Mouse (Mus musculus) forebrain, embryonic 13.5 days (tissue): ENCODE results near the gene Slc5a10. TPM values are rescaled to one million over a fixed set of nuclear protein-coding genes. Genes with fewer than 3 reads are reported as not detected.

Experiments used
- ATAC-seq: fragments of 200-750 bp; cut with Nextera tagmentation; 2 replicates; pipeline ENCODE4 v1.8.0; 2017
- H3K27ac ChIP-seq: fragments of 300-500 bp; sonication (generic); 2 replicates; pipeline ENCODE4 v1.5.1; 2015; ENCODE audit warnings: inconsistent platforms, mild to moderate bottlenecking, moderate library complexity
- H3K27me3 ChIP-seq: fragments of 300-500 bp; sonication (generic); 2 replicates; pipeline ENCODE4 v1.6.1; 2015; ENCODE audit warnings: mild to moderate bottlenecking, inconsistent platforms
- H3K36me3 ChIP-seq: fragments of 300-500 bp; sonication (generic); 2 replicates; pipeline ENCODE4 v1.6.1; 2015; ENCODE audit warnings: mild to moderate bottlenecking, inconsistent platforms; ENCODE audit not compliant: poor library complexity, severe bottlenecking
- H3K4me1 ChIP-seq: fragments of 300-500 bp; sonication (generic); 2 replicates; pipeline ENCODE4 v1.6.1; 2015; ENCODE audit warnings: inconsistent platforms
- H3K4me2 ChIP-seq: fragments of 300-500 bp; sonication (generic); 2 replicates; pipeline ENCODE4 v1.6.1; 2015; ENCODE audit warnings: inconsistent platforms, mild to moderate bottlenecking, moderate library complexity
- H3K4me3 ChIP-seq: fragments of 300-500 bp; sonication (generic); 2 replicates; pipeline ENCODE4 v1.5.1; 2015; ENCODE audit warnings: mild to moderate bottlenecking, inconsistent platforms
- H3K9ac ChIP-seq: fragments of 300-500 bp; sonication (generic); 2 replicates; pipeline ENCODE4 v1.6.1; 2015; ENCODE audit warnings: mild to moderate bottlenecking, inconsistent platforms
- H3K9me3 ChIP-seq: fragments of 300-500 bp; sonication (generic); replicated peaks from 2 replicates; pipeline ENCODE4 v1.6.1; 2016; ENCODE audit warnings: inconsistent platforms
- WGBS: fragments of 180-500 bp; shearing (Covaris S2); methylation state at CpG from one replicate; pipeline ENCODE4 v1.1.7; 2015; 5-methylcytosine and 5-hydroxymethylcytosine counted together
- polyA plus RNA-seq: library from polyadenylated mRNA; unstranded; fragments of >200 nt; fragmentation: Nextera tagmentation; extraction: Ambion mirVana; gene quantifications from 2 replicates; pipeline ENCODE4 v1.2.1, GENCODE M21; 2015

Slc5a10 gene
- polyA plus RNA-seq, 1 experiment from 2014 or later, result not detected

DNA sequence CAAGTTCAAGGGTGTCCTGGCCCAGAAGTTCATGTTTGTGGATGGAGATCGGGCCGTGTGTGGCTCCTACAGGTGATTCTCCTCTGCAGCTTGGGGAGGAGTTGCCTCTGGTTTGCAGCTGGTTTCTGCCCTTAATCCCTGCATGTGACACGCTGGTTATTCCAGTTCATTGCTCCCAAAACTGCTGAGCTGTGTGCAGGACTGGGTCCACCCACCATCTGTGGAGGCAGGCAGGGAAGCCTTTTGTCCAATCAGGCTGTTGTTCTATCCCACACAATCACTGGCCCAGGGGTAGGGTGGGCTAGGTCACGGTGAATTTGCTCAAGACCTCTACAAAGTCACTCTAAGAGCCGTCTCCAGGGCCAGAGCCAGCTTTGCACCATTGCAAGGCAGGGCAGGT, 18.9 kb downstream of the Slc5a10 start:
- no peaks in the 10 kb centered on the region for H3K27me3 ChIP-seq
- H3K4me1 ChIP-seq, result peaks cover 9% of the 10 kb centered on the region
- ATAC-seq, result no peak
- H3K9me3 ChIP-seq, result no peaks in the 10 kb centered on the region
- 46% methylated on average over 5 of the region's 5 CpGs for WGBS
- no peak overlapping the region for H3K4me2 ChIP-seq
- H3K9ac ChIP-seq, result no peak overlapping the region
- H3K36me3 ChIP-seq, result no peaks in the 10 kb centered on the region
- no peak overlapping the region for H3K27ac ChIP-seq
- H3K4me3 ChIP-seq, result no peak overlapping the region

- WGBS, result 61% methylated on average over 4 of the region's 4 CpGs
- Histone ChIP-seq H3K4me2 (no peak overlapping the region), H3K4me3 (no peak overlapping the region), H3K9ac (no peak overlapping the region), H3K27me3 (no peaks in the 10 kb centered on the region), H3K4me1 (peaks cover 9% of the 10 kb centered on the region), H3K27ac (no peak overlapping the region), H3K9me3 (no peaks in the 10 kb centered on the region), H3K36me3 (no peaks in the 10 kb centered on the region)
- ATAC-seq, result no peak
These were observed 20.7 kb downstream of the Slc5a10 start for GRCm38 (mm10) chr11:61699933-61700332.

DNA sequence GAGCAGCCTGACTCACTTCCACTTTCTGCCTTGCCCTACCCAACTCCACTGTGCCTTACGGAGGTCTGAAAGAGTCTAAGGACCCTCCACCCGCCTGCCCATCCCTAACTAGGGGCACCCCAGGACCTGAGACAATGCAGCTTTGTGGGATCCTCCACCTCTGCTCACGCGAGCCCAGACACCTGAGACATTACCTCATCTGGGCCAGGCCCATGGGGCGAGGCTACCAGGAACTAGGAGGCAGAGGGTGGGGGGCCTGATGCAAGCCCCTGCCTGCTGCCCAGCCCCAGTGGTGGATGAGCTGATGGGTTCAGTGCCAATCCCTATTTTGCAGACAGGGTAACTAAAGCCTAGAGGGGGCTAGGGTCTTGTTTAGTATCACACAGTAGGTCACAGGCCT, 21.2 kb downstream of the Slc5a10 start:
- Histone ChIP-seq H3K27ac (no peak overlapping the region), H3K4me3 (no peak overlapping the region), H3K36me3 (no peaks in the 10 kb centered on the region), H3K27me3 (no peaks in the 10 kb centered on the region), H3K4me2 (no peak overlapping the region), H3K9me3 (no peaks in the 10 kb centered on the region), H3K4me1 (peaks cover 9% of the 10 kb centered on the region), H3K9ac (no peak overlapping the region)
- ATAC-seq, result no peak
- whole genome bisulfite sequencing, result 83% methylated on average over 5 of the region's 5 CpGs

GRCm38 (mm10) chr11:61698852-61699251, 21.8 kb downstream of the Slc5a10 start:
- H3K4me2 ChIP-seq, result no peak overlapping the region
- no peak overlapping the region for H3K4me3 ChIP-seq
- no peak overlapping the region for H3K9ac ChIP-seq
- H3K36me3 ChIP-seq, result no peaks in the 10 kb centered on the region
- no peak overlapping the region for H3K27ac ChIP-seq
- no peak for ATAC-seq
- no peaks in the 10 kb centered on the region for H3K9me3 ChIP-seq
- peaks cover 9% of the 10 kb centered on the region for H3K4me1 ChIP-seq
- no peaks in the 10 kb centered on the region for H3K27me3 ChIP-seq

DNA sequence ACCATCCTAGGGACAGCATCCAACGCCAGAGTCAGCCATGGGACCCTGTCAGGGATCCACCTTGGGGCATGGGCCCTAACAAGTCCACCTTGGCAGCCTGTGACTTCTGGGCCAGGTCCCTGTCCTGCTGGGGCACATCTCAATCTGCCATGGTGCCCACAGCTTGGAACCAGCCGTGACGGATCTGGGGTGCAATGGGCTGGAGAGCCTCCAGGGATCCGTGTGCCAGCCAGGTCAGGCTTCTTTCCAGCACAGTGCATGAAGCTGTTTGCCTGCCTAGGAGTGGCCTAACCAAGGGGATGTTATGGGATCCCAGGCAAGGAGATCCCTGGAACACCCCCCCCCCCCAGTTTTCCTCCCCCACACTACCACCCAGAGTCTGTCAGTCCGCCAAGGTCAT, 27.6 kb downstream of the Slc5a10 start:
- H3K4me1 ChIP-seq, result no peaks in the 10 kb centered on the region
- no peak overlapping the region for H3K4me2 ChIP-seq
- no peak overlapping the region for H3K27ac ChIP-seq
- H3K27me3 ChIP-seq, result no peaks in the 10 kb centered on the region
- no peak for ATAC-seq
- no peaks in the 10 kb centered on the region for H3K9me3 ChIP-seq
- no peak overlapping the region for H3K9ac ChIP-seq
- WGBS, result 90% methylated on average over 5 of the region's 5 CpGs
- H3K36me3 ChIP-seq, result no peaks in the 10 kb centered on the region
- H3K4me3 ChIP-seq, result no peak overlapping the region

DNA sequence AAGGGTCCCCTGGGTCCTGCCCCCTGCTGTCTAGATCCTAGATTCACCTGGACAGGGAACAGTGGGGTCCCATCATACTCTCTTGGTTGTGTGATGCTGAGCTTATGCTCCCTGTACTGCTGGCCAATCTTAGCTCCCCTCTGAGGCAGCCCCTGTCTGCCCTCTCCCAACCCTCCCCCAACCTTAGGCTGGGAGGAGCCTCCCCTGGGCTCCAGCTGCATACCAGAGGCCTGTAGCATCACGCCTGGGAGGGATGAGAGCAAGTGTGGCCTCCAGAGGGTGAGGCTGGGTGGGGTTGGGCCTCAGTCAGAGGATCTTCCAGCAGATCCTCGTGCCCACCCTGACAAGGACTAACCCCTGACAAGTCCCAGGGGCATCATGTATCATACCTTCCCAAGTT, 33.0 kb downstream of the Slc5a10 start:
- Histone ChIP-seq H3K27ac (no peak overlapping the region), H3K4me3 (no peak overlapping the region), H3K36me3 (no peaks in the 10 kb centered on the region), H3K9me3 (no peaks in the 10 kb centered on the region), H3K4me2 (no peak overlapping the region), H3K4me1 (peaks cover 12% of the 10 kb centered on the region), H3K27me3 (peaks cover 40% of the 10 kb centered on the region), H3K9ac (no peak overlapping the region)
- no peak for ATAC-seq
- WGBS, result 60% methylated on average over 2 of the region's 2 CpGs

GRCm38 (mm10) chr11:61686906-61687453, 33.6 kb downstream of the Slc5a10 start:
- peaks cover 12% of the 10 kb centered on the region for H3K4me1 ChIP-seq
- ATAC-seq, result no peak
- H3K4me2 ChIP-seq, result no peak overlapping the region
- no peak overlapping the region for H3K4me3 ChIP-seq
- no peak overlapping the region for H3K27ac ChIP-seq
- no peaks in the 10 kb centered on the region for H3K36me3 ChIP-seq
- H3K9ac ChIP-seq, result no peak overlapping the region
- no peaks in the 10 kb centered on the region for H3K9me3 ChIP-seq
- H3K27me3 ChIP-seq, result peaks cover 40% of the 10 kb centered on the region
- 47% methylated on average over 10 of the region's 10 CpGs for WGBS

GRCm38 (mm10) chr11:61686141-61686540, 34.5 kb downstream of the Slc5a10 start:
- no peaks in the 10 kb centered on the region for H3K36me3 ChIP-seq
- H3K4me2 ChIP-seq, result no peak overlapping the region
- no peak overlapping the region for H3K9ac ChIP-seq
- H3K9me3 ChIP-seq, result no peaks in the 10 kb centered on the region
- WGBS, result 80% methylated on average over 2 of the region's 2 CpGs
- no peak for ATAC-seq
- H3K27me3 ChIP-seq, result peaks cover 40% of the 10 kb centered on the region
- no peak overlapping the region for H3K4me3 ChIP-seq
- H3K4me1 ChIP-seq, result peaks cover 12% of the 10 kb centered on the region
- H3K27ac ChIP-seq, result no peak overlapping the region

GRCm38 (mm10) chr11:61685119-61685725, 35.4 kb downstream of the Slc5a10 start:
- Histone ChIP-seq H3K4me1 (peaks cover 12% of the 10 kb centered on the region), H3K4me2 (no peak overlapping the region), H3K36me3 (no peaks in the 10 kb centered on the region), H3K4me3 (no peak overlapping the region), H3K9me3 (no peaks in the 10 kb centered on the region), H3K9ac (no peak overlapping the region), H3K27ac (no peak overlapping the region), H3K27me3 (peaks cover 40% of the 10 kb centered on the region)
- no peak for ATAC-seq
- WGBS, result 70% methylated on average over 8 of the region's 8 CpGs

DNA sequence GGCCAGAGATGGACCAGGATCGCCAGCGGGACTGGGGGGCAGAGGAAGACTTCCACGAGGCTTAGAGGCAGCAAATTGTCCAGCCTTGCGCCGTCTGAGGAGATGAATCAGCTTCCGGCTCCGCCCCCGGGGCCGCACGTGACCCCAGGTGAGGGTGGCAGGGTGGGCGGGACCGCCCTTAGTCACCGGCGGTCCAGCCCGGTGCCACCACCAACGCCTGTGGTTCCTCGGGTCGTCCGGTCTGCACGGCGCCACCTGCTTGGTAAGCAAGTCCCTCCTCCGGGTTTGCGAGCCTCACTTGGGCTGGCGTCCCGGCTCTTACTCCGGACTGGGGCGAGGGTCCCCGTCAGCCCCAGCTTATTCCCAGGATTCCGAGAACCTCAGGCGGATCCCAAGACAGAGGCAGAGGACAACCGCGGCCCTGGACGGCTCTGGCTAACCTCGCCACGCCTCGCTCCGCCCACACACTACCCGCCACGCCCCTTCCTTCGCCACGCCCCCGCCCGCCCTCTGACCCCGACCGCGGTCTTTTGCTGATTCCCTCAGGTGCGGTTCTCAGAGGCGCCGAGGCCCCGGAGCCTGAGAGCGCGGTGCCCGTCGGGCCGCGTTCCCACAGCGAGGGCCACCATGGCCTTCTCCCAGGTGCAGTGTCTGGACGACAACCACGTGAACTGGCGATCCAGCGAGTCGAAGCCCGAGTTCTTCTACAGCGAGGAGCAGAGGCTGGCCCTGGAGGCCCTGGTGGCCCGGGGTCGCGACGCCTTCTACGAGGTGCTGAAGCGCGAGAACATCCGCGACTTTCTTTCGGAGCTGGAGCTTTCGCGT, 36.5 kb downstream of the Slc5a10 start, which contains the start of gene Fam83g:
TSS of gene Fam83g (plus strand) at position 185 of the 825 bp plus-strand sequence.
- Histone ChIP-seq H3K4me3 (peak within 1 kb of the TSS; percentile 43), H3K27me3 (peaks cover 40% of the 10 kb centered on the region), H3K9me3 (no peaks in the 10 kb centered on the region), H3K9ac (peak within 1 kb of the TSS; percentile 16), H3K4me2 (peak within 1 kb of the TSS; percentile 64), H3K4me1 (peaks cover 12% of the 10 kb centered on the region), H3K36me3 (no peaks in the 10 kb centered on the region), H3K27ac (no peak within 1 kb of the TSS)
- 2% methylated on average over 75 of the region's 76 CpGs for WGBS
- ATAC-seq, result 0 out of 2 replicates have a peak, but pooled peaks have one; percentile 24

DNA sequence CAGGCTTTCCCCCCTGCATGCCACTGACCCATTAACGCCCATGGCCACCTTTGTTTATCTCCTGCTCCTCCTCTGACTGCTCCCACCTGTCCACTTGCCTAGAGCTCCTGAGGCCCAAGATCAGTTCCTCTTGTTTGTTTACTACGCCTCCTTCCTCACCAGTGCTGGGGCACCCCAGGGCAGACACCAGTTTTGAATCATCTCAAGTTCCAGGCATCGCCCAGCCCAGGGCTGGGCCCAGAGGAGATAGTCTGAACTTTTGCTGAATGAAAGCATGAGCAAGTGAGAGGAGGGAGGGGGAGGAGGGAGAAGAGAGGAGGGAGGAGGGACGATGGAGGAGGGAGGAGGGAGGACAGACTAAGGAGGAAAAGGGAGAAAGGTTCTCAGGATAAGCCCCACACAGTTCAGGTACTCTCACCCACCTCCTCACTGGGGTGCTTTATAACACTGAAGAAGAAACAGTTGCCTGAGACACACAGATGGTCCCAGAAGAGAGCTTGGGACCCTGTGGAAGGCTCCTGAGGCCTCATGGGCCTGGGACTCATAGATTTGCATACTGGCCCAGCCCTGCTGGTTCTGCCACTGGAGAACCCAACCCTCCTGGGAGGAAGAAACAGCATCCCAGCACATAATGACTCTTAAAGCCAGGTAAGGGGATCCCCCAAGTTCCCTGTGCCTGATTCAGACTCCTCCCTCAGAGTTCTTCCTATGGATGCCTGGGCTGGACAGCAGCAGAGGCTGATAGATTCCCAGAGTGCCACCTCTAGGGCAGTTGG, 41.3 kb downstream of the Slc5a10 start:
- Histone ChIP-seq H3K27ac (no peak overlapping the region), H3K27me3 (peaks cover 15% of the 10 kb centered on the region), H3K4me1 (peaks cover 15% of the 10 kb centered on the region), H3K9me3 (no peaks in the 10 kb centered on the region), H3K4me3 (no peak overlapping the region), H3K9ac (no peak overlapping the region), H3K36me3 (no peaks in the 10 kb centered on the region), H3K4me2 (no peak overlapping the region)
- 74% methylated on average over 4 of the region's 4 CpGs for WGBS
- no peak for ATAC-seq

- H3K4me3 ChIP-seq, result no peak overlapping the region
- H3K4me2 ChIP-seq, result no peak overlapping the region
- H3K27ac ChIP-seq, result no peak overlapping the region
- no peak overlapping the region for H3K9ac ChIP-seq
- 86% methylated on average over 4 of the region's 4 CpGs for WGBS
- no peaks in the 10 kb centered on the region for H3K36me3 ChIP-seq
- no peak for ATAC-seq
- H3K9me3 ChIP-seq, result no peaks in the 10 kb centered on the region
- no peaks in the 10 kb centered on the region for H3K27me3 ChIP-seq
- peaks cover 10% of the 10 kb centered on the region for H3K4me1 ChIP-seq
These were observed 42.9 kb downstream of the Slc5a10 start for GRCm38 (mm10) chr11:61677709-61678108.
